Mouse (Mus musculus) ovary, adult 10 weeks (tissue): ENCODE results near the gene Ptprr. TPM values are rescaled to one million over a fixed set of nuclear protein-coding genes. Genes with fewer than 3 reads are reported as not detected.

ENCODE experiments used
- polyA plus RNA-seq: library from polyadenylated mRNA; stranded (reverse); fragments of 350-450 nt; fragmentation: Illumina TruSeq; extraction: RNeasy Lipid Tissue Mini Kit (QIAGEN cat#74804); gene quantifications from one replicate; pipeline ENCODE4 v1.2.3, GENCODE M21; 2014

Gene Ptprr
- 3.9 TPM for polyA plus RNA-seq

GRCm38 (mm10) chr10:116017845-116018479, at the start of gene Ptprr:
TSS of gene Ptprr (plus strand) at chr10:116018213.

GRCm38 (mm10) chr10:116113867-116114474, 96.0 kb downstream of the Ptprr start, which contains the start of gene 4933416C03Rik:
TSS of gene 4933416C03Rik (minus strand) at chr10:116113917.

GRCm38 (mm10) chr10:116275280-116275679, 257.3 kb downstream of the Ptprr start, which contains the start of gene Ptprb:
TSS of gene Ptprb (plus strand) at chr10:116275523.

Other genes starting within 250 kb of the Ptprr start
- 28.1 TPM for gene Tspan8, start 201.4 kb upstream of the Ptprr start, polyA plus RNA-seq
- not detected for gene 4933416C03Rik, start 95.7 kb downstream of the Ptprr start, polyA plus RNA-seq